8 mouse cellular contexts compared by ENCODE assay signal in the genomic region with DNA sequence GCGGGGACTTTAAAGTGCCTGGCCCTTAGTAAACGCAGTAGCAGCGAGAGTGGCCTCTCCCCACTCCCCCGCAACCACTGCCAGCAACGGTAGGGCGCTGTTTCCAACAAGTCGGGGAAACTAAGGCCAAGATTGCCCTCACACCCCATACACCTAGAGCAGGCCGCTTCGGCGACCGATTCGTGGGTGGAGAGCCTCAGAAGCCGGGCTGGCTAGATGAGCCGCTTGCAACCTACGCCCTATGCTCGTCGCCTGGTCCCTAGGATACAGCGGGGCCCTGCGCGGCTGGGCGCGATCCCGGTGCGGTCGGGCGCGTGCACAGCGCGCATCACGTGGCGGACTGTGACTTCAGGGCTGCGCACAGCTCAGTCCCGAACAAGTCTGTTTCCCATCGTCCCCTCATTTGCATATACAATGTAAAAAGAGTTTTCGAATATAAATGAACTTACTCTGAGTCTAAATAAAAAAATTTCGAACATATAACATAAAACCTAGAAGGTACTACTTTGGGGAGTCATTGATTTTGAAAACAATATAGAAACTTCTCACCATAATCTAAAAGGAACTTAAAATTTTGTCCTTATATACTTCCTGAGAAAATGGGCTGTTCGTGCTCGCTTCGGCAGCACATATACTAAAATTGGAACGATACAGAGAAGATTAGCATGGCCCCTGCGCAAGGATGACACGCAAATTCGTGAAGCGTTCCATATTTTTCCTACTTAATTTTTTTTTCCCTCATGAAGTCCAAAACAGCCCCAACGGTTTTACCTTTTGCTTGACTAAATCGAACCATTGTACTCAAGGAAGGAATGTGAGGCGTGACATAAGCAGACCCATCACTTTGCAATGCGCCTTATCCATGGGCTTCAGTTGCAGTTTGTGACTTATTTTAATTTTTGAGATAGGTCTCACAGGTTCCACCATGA. TPM values are rescaled to one million over a fixed set of nuclear protein-coding genes. Genes with fewer than 3 reads are reported as not detected.
DNase-seq lines count a peak whose midpoint lies in the region; ATAC-seq and TF ChIP-seq lines count a peak whose summit lies in the region.

No protein-coding gene starts in this region.

- WGBS in forebrain, embryonic 13.5 days = 1% methylated on average over 48 of the region's 48 CpGs
- WGBS in large intestine, adult 2 months = under 1% methylated on average over 48 of the region's 48 CpGs
- under 1% methylated on average over 48 of the region's 48 CpGs for WGBS in liver, embryonic 16.5 days (ENCODE audit: insufficient replicate concordance)
- WGBS in neural tube, embryonic 12.5 days = 1% methylated on average over 48 of the region's 48 CpGs
- 1% methylated on average over 48 of the region's 48 CpGs for WGBS in stomach, postnatal 0 days

- no peak for TF ChIP-seq RAD21 in CH12.LX (IDR thresholded peaks at IDR 0.05; ENCODE audit: low read depth, low read length)

- no peaks in the 10 kb centered on the region for H3K36me3 ChIP-seq in CH12.LX (replicated peaks in 1 of 2; ENCODE audit: control insufficient read depth in 1 of 2, insufficient read depth in 1 of 2, low read length in 1 of 2)
- no peaks in the 10 kb centered on the region for H3K36me3 ChIP-seq in forebrain, embryonic 13.5 days (ENCODE audit: poor library complexity, severe bottlenecking)
- no peaks in the 10 kb centered on the region for H3K36me3 ChIP-seq in liver, embryonic 16.5 days (ENCODE audit: control insufficient read depth, insufficient read depth)
- H3K36me3 ChIP-seq in neural tube, embryonic 12.5 days = no peaks in the 10 kb centered on the region
- no peaks in the 10 kb centered on the region for H3K36me3 ChIP-seq in stomach, postnatal 0 days (ENCODE audit: control insufficient read depth, insufficient read depth, low read length)

- H3K79me2 ChIP-seq in CH12.LX (replicated peaks; ENCODE audit: control insufficient read depth, extremely low read depth, insufficient read depth, poor library complexity, severe bottlenecking) = no peaks in the 10 kb centered on the region

- peak; percentile 91 for DNase-seq in CH12.LX (ENCODE audit: extremely low read depth)
- peak; percentile 79 for DNase-seq in c-Kit-positive CD71-negative TER-119-negative erythroid progenitor cells, embryonic 14.5 days (ENCODE audit: low read depth)
- DNase-seq in heart, postnatal 10 days = peak; percentile 94 to 96
- DNase-seq in large intestine, adult 2 months (ENCODE audit: low read depth, low spot score) = peak; percentile 75
- peak; percentile 95 for DNase-seq in stomach, postnatal 0 days (ENCODE audit: low spot score)

- TF ChIP-seq POLR2A in CH12.LX (IDR thresholded peaks at IDR 0.05; ENCODE audit: low read depth, low read length) = peak; percentile 77

- no peak for TF ChIP-seq EP300 in CH12.LX (IDR thresholded peaks at IDR 0.05; ENCODE audit: low read length)
- TF ChIP-seq EP300 in stomach, postnatal 0 days (optimal IDR thresholded peaks at IDR 0.05) = no peak

- no peaks in the 10 kb centered on the region for H3K9me3 ChIP-seq in CH12.LX (replicated peaks; ENCODE audit: low read length)
- H3K9me3 ChIP-seq in forebrain, embryonic 13.5 days (replicated peaks) = no peaks in the 10 kb centered on the region
- no peaks in the 10 kb centered on the region for H3K9me3 ChIP-seq in liver, embryonic 16.5 days (replicated peaks; ENCODE audit: control insufficient read depth, low read length)
- no peaks in the 10 kb centered on the region for H3K9me3 ChIP-seq in neural tube, embryonic 12.5 days
- no peaks in the 10 kb centered on the region for H3K9me3 ChIP-seq in stomach, postnatal 0 days (ENCODE audit: control insufficient read depth, low read length)

- peak; percentile 98 for ATAC-seq in forebrain, embryonic 13.5 days
- peak; percentile 99 for ATAC-seq in liver, embryonic 16.5 days (ENCODE audit: low read depth)
- peak; percentile 97 for ATAC-seq in neural tube, embryonic 12.5 days (ENCODE audit: low FRiP score, low read depth)
- peak; percentile 98 for ATAC-seq in stomach, postnatal 0 days (ENCODE audit: low FRiP score, low TSS enrichment)

- peak overlapping the region; percentile 85 for H3K4me2 ChIP-seq in CH12.LX (ENCODE audit: insufficient read depth, low read depth, poor library complexity, severe bottlenecking)
- peak overlapping the region; percentile 82 for H3K4me2 ChIP-seq in forebrain, embryonic 13.5 days
- H3K4me2 ChIP-seq in liver, embryonic 16.5 days (ENCODE audit: low read depth, low read length) = peak overlapping the region; percentile 65
- peak overlapping the region; percentile 83 for H3K4me2 ChIP-seq in neural tube, embryonic 12.5 days (replicated peaks)
- H3K4me2 ChIP-seq in stomach, postnatal 0 days (replicated peaks; ENCODE audit: low read depth) = peak overlapping the region; percentile 85

- H3K4me1 ChIP-seq in CH12.LX (ENCODE audit: control insufficient read depth in 1 of 2, insufficient read depth in 2 of 2) = peaks cover 3 to 45% of the 10 kb centered on the region in 2 experiments; a peak in 2 of 4 replicates
- H3K4me1 ChIP-seq in forebrain, embryonic 13.5 days = peaks cover 38% of the 10 kb centered on the region
- peaks cover 3% of the 10 kb centered on the region for H3K4me1 ChIP-seq in liver, embryonic 16.5 days (ENCODE audit: control insufficient read depth, low read depth, low read length)
- peaks cover 28% of the 10 kb centered on the region for H3K4me1 ChIP-seq in neural tube, embryonic 12.5 days
- H3K4me1 ChIP-seq in stomach, postnatal 0 days (replicated peaks; ENCODE audit: control insufficient read depth, insufficient read depth) = 0 out of 2 replicates have a peak, but pooled peaks cover 4% of the 10 kb centered on the region

- peaks cover 20% of the 10 kb centered on the region for H3K27me3 ChIP-seq in CH12.LX (replicated peaks)
- peaks cover 67% of the 10 kb centered on the region for H3K27me3 ChIP-seq in forebrain, embryonic 13.5 days
- H3K27me3 ChIP-seq in liver, embryonic 16.5 days (ENCODE audit: control insufficient read depth, insufficient read depth, low read depth, low read length) = peaks cover 62% of the 10 kb centered on the region
- H3K27me3 ChIP-seq in neural tube, embryonic 12.5 days (replicated peaks) = peaks cover 42% of the 10 kb centered on the region
- peaks cover 6% of the 10 kb centered on the region; the same call in 1 of the 2 replicates for H3K27me3 ChIP-seq in stomach, postnatal 0 days (ENCODE audit: control insufficient read depth, insufficient read depth, low read length)

- H3K9ac ChIP-seq in CH12.LX (ENCODE audit: insufficient read depth, low read depth) = peak overlapping the region; percentile 65
- H3K9ac ChIP-seq in forebrain, embryonic 13.5 days = peak overlapping the region; percentile 71
- peak overlapping the region; percentile 66 for H3K9ac ChIP-seq in liver, embryonic 16.5 days (ENCODE audit: low read depth, low read length)
- H3K9ac ChIP-seq in neural tube, embryonic 12.5 days = peak overlapping the region; percentile 57
- H3K9ac ChIP-seq in stomach, postnatal 0 days (ENCODE audit: low read length) = peak overlapping the region; percentile 80

- peak overlapping the region; percentile 73 to 84 (median 75) for H3K4me3 ChIP-seq in CH12.LX (replicated peaks in 1 of 3; ENCODE audit: low read depth in 2 of 3, low read length in 2 of 3, poor library complexity in 1 of 3)
- peak overlapping the region; percentile 66 for H3K4me3 ChIP-seq in forebrain, embryonic 13.5 days
- H3K4me3 ChIP-seq in liver, embryonic 16.5 days (ENCODE audit: low read depth, low read length) = peak overlapping the region; percentile 66
- H3K4me3 ChIP-seq in neural tube, embryonic 12.5 days = peak overlapping the region; percentile 65
- peak overlapping the region; percentile 66 for H3K4me3 ChIP-seq in stomach, postnatal 0 days (ENCODE audit: low read depth, low read length)

- TF ChIP-seq CTCF in CH12.LX (conservative IDR thresholded peaks at IDR 0.05 in 1 of 2, IDR thresholded peaks at IDR 0.05 in 1 of 2; ENCODE audit: low read depth in 2 of 2, low read length in 2 of 2) = no peak
- TF ChIP-seq CTCF in stomach, postnatal 0 days (IDR thresholded peaks at IDR 0.05; ENCODE audit: low read depth) = 0 out of 2 replicates have a peak, but pooled peaks have one; percentile 4

- peak overlapping the region; percentile 81 for H3K27ac ChIP-seq in CH12.LX (ENCODE audit: insufficient read depth, low read depth)
- H3K27ac ChIP-seq in forebrain, embryonic 13.5 days = peak overlapping the region; percentile 69; the same call in 1 of the 2 replicates
- H3K27ac ChIP-seq in liver, embryonic 16.5 days (ENCODE audit: low read length) = peak overlapping the region; percentile 74
- 0 out of 2 replicates have a peak overlapping the region, but pooled peaks have one; percentile 32 for H3K27ac ChIP-seq in neural tube, embryonic 12.5 days
- H3K27ac ChIP-seq in stomach, postnatal 0 days (replicated peaks) = peak overlapping the region; percentile 87

- intact Hi-C loops in heart, postnatal 10 days (cut with DNase I) = loop anchor here (10.0 kb wide), 2 partner anchors 202 to 622 kb away; a partner anchor contains a TSS

- in situ Hi-C loops in CH12.LX (cut with MboI; ENCODE audit: low pct_ligation_motif_present, low pct_unique_long_range_greater_than_20kb, low sequenced_read_pairs) = loop anchor here (5.0 to 10.0 kb wide), 4 partner anchors 291 to 712 kb away; no protein-coding TSS in a partner anchor

- dilution Hi-C loops in CH12.LX (cut with MboI; ENCODE audit: extremely low pct_ligation_motif_present, extremely low pct_unique_long_range_greater_than_20kb, low sequenced_read_pairs) = no loop called here

TF ChIP-seq in CH12.LX, 34 proteins besides CTCF, POLR2A, EP300 and RAD21 (continues in another document):
- TF ChIP-seq BHLHE40 (IDR thresholded peaks at IDR 0.05; ENCODE audit: low read depth, low read length) (peak; percentile 98), ZKSCAN1 (IDR thresholded peaks at IDR 0.05; ENCODE audit: borderline replicate concordance, low read depth, low read length) (no peak), ZC3H11A (IDR thresholded peaks at IDR 0.05; ENCODE audit: low read depth, low read length) (no peak), MAX (IDR thresholded peaks at IDR 0.05; ENCODE audit: low read length) (peak; percentile 97), MAFK (IDR thresholded peaks at IDR 0.05; ENCODE audit: insufficient replicate concordance, low read length) (peak; percentile 93), KAT2A (IDR thresholded peaks at IDR 0.05; ENCODE audit: insufficient replicate concordance, low read length) (no peak), ZMIZ1 (IDR thresholded peaks at IDR 0.05; ENCODE audit: low read depth, low read length) (no peak), ZNF384 (IDR thresholded peaks at IDR 0.05; ENCODE audit: low read depth, low read length) (no peak)

RNA-seq across cellular contexts. Expression of a gene that starts 15.8 kb away (rescaled TPM):
- total RNA-seq in CH12.LX (2012; rRNA removed) (not detected in 2 replicates), CH12.LX (2014; rRNA removed) (not detected in 2 replicates)
- not detected in 2 replicates for polyA plus RNA-seq in CH12.LX (2012; ENCODE audit: insufficient read length, low read depth)
- 0.28 and 0.55 TPM in 2 replicates for polyA plus RNA-seq in forebrain, embryonic 13.5 days (2015; fragmentation: Nextera tagmentation; extraction: Ambion mirVana)
- total RNA-seq in heart, postnatal 10 days (2021) = under 1 TPM; 0.07 to 0.22 TPM
- polyA plus RNA-seq in large intestine, adult 2 months (2012; rRNA removed) = not detected in 2 replicates
- polyA plus RNA-seq in liver, embryonic 16.5 days (2015; fragmentation: Nextera tagmentation; extraction: Ambion mirVana) = not detected in 2 replicates
- polyA plus RNA-seq in neural tube, embryonic 12.5 days (2016; fragmentation: Nextera tagmentation; extraction: Ambion mirVana) = 39.1 and 47.0 TPM in 2 replicates
- polyA plus RNA-seq in stomach, postnatal 0 days (2015; fragmentation: Nextera tagmentation; extraction: Ambion mirVana) = not detected in 2 replicates

Comparison
In these comparisons a context has a peak if more than half of its experiments do, and no peak if none do; other contexts are left out.
1. Peak in every context shown above with its lines: DNase-seq, ATAC-seq, H3K4me3 ChIP-seq and H3K27ac ChIP-seq.
2. H3K27ac ChIP-seq: peak in every context shown above with its lines; median percentile 87 in stomach, postnatal 0 days; 81 in CH12.LX; 74 in liver, embryonic 16.5 days; 69 in forebrain, embryonic 13.5 days; 32 in neural tube, embryonic 12.5 days.
3. RNA of a gene that starts 15.8 kb away (polyA plus RNA-seq): 39.1 to 47.0 TPM in neural tube, embryonic 12.5 days; 0.28 to 0.55 TPM in forebrain, embryonic 13.5 days, not detected in CH12.LX, not detected in large intestine, adult 2 months, not detected in liver, embryonic 16.5 days and not detected in stomach, postnatal 0 days; every median in the first group is over 10 times any median in the second.